Mouse (Mus musculus): ENCODE data around the gene Prex1.

The Prex1 gene

GRCm38 (mm10) chr2:166686917-166687316 is 26.7 kb downstream of the Prex1 start:
- DNase-seq (ENCODE audit: low spot score in 2 of 2) = no peak

GRCm38 (mm10) chr2:166685824-166686223 is 27.8 kb downstream of the Prex1 start:
- no peak for DNase-seq (ENCODE audit: low spot score in 2 of 2)

- no peak for DNase-seq (ENCODE audit: low spot score in 2 of 2)
These were observed 29.6 kb downstream of the Prex1 start for GRCm38 (mm10) chr2:166683885-166684544.

GRCm38 (mm10) chr2:166682866-166683265 is 30.8 kb downstream of the Prex1 start:
- DNase-seq (ENCODE audit: low spot score in 2 of 2) = no peak

GRCm38 (mm10) chr2:166678959-166679759 is 34.5 kb downstream of the Prex1 start:
- no peak for DNase-seq (ENCODE audit: low spot score in 2 of 2)

- DNase-seq (ENCODE audit: low spot score in 2 of 2) = no peak
These were observed 36.7 kb downstream of the Prex1 start for GRCm38 (mm10) chr2:166676933-166677332.

GRCm38 (mm10) chr2:166676498-166676897 is 37.1 kb downstream of the Prex1 start:
- no peak for DNase-seq (ENCODE audit: low spot score in 2 of 2)

- no peak for DNase-seq (ENCODE audit: low spot score in 2 of 2)
These were observed 37.8 kb downstream of the Prex1 start for GRCm38 (mm10) chr2:166675588-166676444.

GRCm38 (mm10) chr2:166674693-166675092 is 38.9 kb downstream of the Prex1 start:
- DNase-seq (ENCODE audit: low spot score in 2 of 2) = no peak

GRCm38 (mm10) chr2:166673951-166674350 is 39.7 kb downstream of the Prex1 start:
- DNase-seq (ENCODE audit: low spot score in 2 of 2) = no peak

- no peak for DNase-seq (ENCODE audit: low spot score in 2 of 2)
These were observed 41.3 kb downstream of the Prex1 start for GRCm38 (mm10) chr2:166672171-166672965.

GRCm38 (mm10) chr2:166671614-166672013 is 42.0 kb downstream of the Prex1 start:
- no peak for DNase-seq (ENCODE audit: low spot score in 2 of 2)

- DNase-seq (ENCODE audit: low spot score in 2 of 2) = no peak
These were observed 42.6 kb downstream of the Prex1 start for GRCm38 (mm10) chr2:166671019-166671418.

- DNase-seq (ENCODE audit: low spot score in 2 of 2) = no peak
These were observed 43.7 kb downstream of the Prex1 start for GRCm38 (mm10) chr2:166669922-166670321.

GRCm38 (mm10) chr2:166667790-166668695 is 45.6 kb downstream of the Prex1 start:
- no peak for DNase-seq (ENCODE audit: low spot score in 2 of 2)

- no peak for DNase-seq (ENCODE audit: low spot score in 2 of 2)
These were observed 47.5 kb downstream of the Prex1 start for GRCm38 (mm10) chr2:166666175-166666574.

- no peak for DNase-seq (ENCODE audit: low spot score in 2 of 2)
These were observed 48.2 kb downstream of the Prex1 start for GRCm38 (mm10) chr2:166665244-166665922.

- DNase-seq (ENCODE audit: low spot score in 2 of 2) = no peak
These were observed 49.1 kb downstream of the Prex1 start for GRCm38 (mm10) chr2:166664506-166664905.

- no peak for DNase-seq (ENCODE audit: low spot score in 2 of 2)
These were observed 50.2 kb downstream of the Prex1 start for GRCm38 (mm10) chr2:166663250-166663961.
